Mouse (Mus musculus): ENCODE measurements around the gene Crybg1. TPM values are rescaled to one million over a fixed set of nuclear protein-coding genes. Genes with fewer than 3 reads are reported as not detected.

The Crybg1 gene
- polyA plus RNA-seq, 1 experiment from 2014 or later, result 0.23 TPM

- 43% methylated on average over 2 of the region's 2 CpGs for WGBS
- H3K9me3 ChIP-seq (ENCODE audit: control insufficient read depth, low read length), result no peaks in the 10 kb centered on the region
- H3K4me2 ChIP-seq (ENCODE audit: low read length), result no peak overlapping the region
Observed at GRCm38 (mm10) chr10:44157489-44157888, 8.8 kb upstream of the Crybg1 start.

GRCm38 (mm10) chr10:44150501-44150900, 1.8 kb upstream of the Crybg1 start:
- no peak overlapping the region for H3K27ac ChIP-seq (ENCODE audit: low read length)
- H3K36me3 ChIP-seq (ENCODE audit: control insufficient read depth, insufficient read depth), result no peaks in the 10 kb centered on the region
- peaks cover 4% of the 10 kb centered on the region for H3K27me3 ChIP-seq (replicated peaks; ENCODE audit: control insufficient read depth, insufficient read depth, low read length)
- H3K9me3 ChIP-seq (ENCODE audit: control insufficient read depth, low read length), result no peaks in the 10 kb centered on the region
- no peak overlapping the region for H3K4me2 ChIP-seq (ENCODE audit: low read length)
- no peak overlapping the region for H3K9ac ChIP-seq (replicated peaks; ENCODE audit: low read depth, low read length)
- peaks cover 9% of the 10 kb centered on the region for H3K4me1 ChIP-seq (replicated peaks; ENCODE audit: control insufficient read depth, insufficient read depth, low read length)
- 92% methylated on average over 2 of the region's 2 CpGs for WGBS
- ATAC-seq, result no peak
- no peak overlapping the region for H3K4me3 ChIP-seq (replicated peaks; ENCODE audit: low read length)

More at GRCm38 (mm10) chr10:44157489-44157888, 8.8 kb upstream of the Crybg1 start:
- H3K27me3 ChIP-seq (replicated peaks; ENCODE audit: control insufficient read depth, insufficient read depth, low read length), result no peaks in the 10 kb centered on the region
- H3K9ac ChIP-seq (replicated peaks; ENCODE audit: low read depth, low read length), result no peak overlapping the region
- no peak for ATAC-seq
- no peaks in the 10 kb centered on the region for H3K4me1 ChIP-seq (replicated peaks; ENCODE audit: control insufficient read depth, insufficient read depth, low read length)
- no peak overlapping the region for H3K27ac ChIP-seq (ENCODE audit: low read length)
- H3K4me3 ChIP-seq (replicated peaks; ENCODE audit: low read length), result no peak overlapping the region
- H3K36me3 ChIP-seq (ENCODE audit: control insufficient read depth, insufficient read depth), result no peaks in the 10 kb centered on the region

- H3K4me2 ChIP-seq (ENCODE audit: low read length), result no peak overlapping the region
- H3K36me3 ChIP-seq (ENCODE audit: control insufficient read depth, insufficient read depth), result no peaks in the 10 kb centered on the region
- 92% methylated on average over 10 of the region's 10 CpGs for WGBS
- no peak overlapping the region for H3K9ac ChIP-seq (replicated peaks; ENCODE audit: low read depth, low read length)
- no peak for ATAC-seq
- no peak overlapping the region for H3K27ac ChIP-seq (ENCODE audit: low read length)
- no peaks in the 10 kb centered on the region for H3K27me3 ChIP-seq (replicated peaks; ENCODE audit: control insufficient read depth, insufficient read depth, low read length)
- no peak overlapping the region for H3K4me3 ChIP-seq (replicated peaks; ENCODE audit: low read length)
- no peaks in the 10 kb centered on the region for H3K9me3 ChIP-seq (ENCODE audit: control insufficient read depth, low read length)
- H3K4me1 ChIP-seq (replicated peaks; ENCODE audit: control insufficient read depth, insufficient read depth, low read length), result peaks cover under 1% of the 10 kb centered on the region; the same call in 1 of the 2 replicates
Observed at GRCm38 (mm10) chr10:44143401-44143800, 5.3 kb downstream of the Crybg1 start.

- Histone ChIP-seq H3K9ac (replicated peaks; ENCODE audit: low read depth, low read length) (no peak overlapping the region), H3K4me3 (replicated peaks; ENCODE audit: low read length) (no peak overlapping the region), H3K9me3 (ENCODE audit: control insufficient read depth, low read length) (0 out of 2 replicates have a peak, but pooled peaks cover 3% of the 10 kb centered on the region), H3K27me3 (replicated peaks; ENCODE audit: control insufficient read depth, insufficient read depth, low read length) (no peaks in the 10 kb centered on the region), H3K4me2 (ENCODE audit: low read length) (no peak overlapping the region), H3K27ac (ENCODE audit: low read length) (no peak overlapping the region), H3K4me1 (replicated peaks; ENCODE audit: control insufficient read depth, insufficient read depth, low read length) (no peaks in the 10 kb centered on the region; the same call in 1 of the 2 replicates), H3K36me3 (ENCODE audit: control insufficient read depth, insufficient read depth) (no peaks in the 10 kb centered on the region)
- 74% methylated on average over 13 of the region's 13 CpGs for WGBS
- no peak for ATAC-seq
Observed at GRCm38 (mm10) chr10:44138137-44138855, 10.4 kb downstream of the Crybg1 start.

- H3K27me3 ChIP-seq (replicated peaks; ENCODE audit: control insufficient read depth, insufficient read depth, low read length), result no peaks in the 10 kb centered on the region
- H3K9ac ChIP-seq (replicated peaks; ENCODE audit: low read depth, low read length), result no peak overlapping the region
- H3K4me3 ChIP-seq (replicated peaks; ENCODE audit: low read length), result no peak overlapping the region
- 0 out of 2 replicates have a peak, but pooled peaks cover 2% of the 10 kb centered on the region for H3K4me1 ChIP-seq (replicated peaks; ENCODE audit: control insufficient read depth, insufficient read depth, low read length)
- no peak for ATAC-seq
- WGBS, result 87% methylated on average over 5 of the region's 5 CpGs
- H3K4me2 ChIP-seq (ENCODE audit: low read length), result no peak overlapping the region
- H3K9me3 ChIP-seq (ENCODE audit: control insufficient read depth, low read length), result no peaks in the 10 kb centered on the region
- no peaks in the 10 kb centered on the region for H3K36me3 ChIP-seq (ENCODE audit: control insufficient read depth, insufficient read depth)
- H3K27ac ChIP-seq (ENCODE audit: low read length), result no peak overlapping the region
Observed at GRCm38 (mm10) chr10:44126047-44126446, 22.6 kb downstream of the Crybg1 start.

- H3K4me2 ChIP-seq (ENCODE audit: low read length), result no peak overlapping the region
- 0 out of 2 replicates have a peak, but pooled peaks cover 2% of the 10 kb centered on the region for H3K4me1 ChIP-seq (replicated peaks; ENCODE audit: control insufficient read depth, insufficient read depth, low read length)
- no peaks in the 10 kb centered on the region for H3K27me3 ChIP-seq (replicated peaks; ENCODE audit: control insufficient read depth, insufficient read depth, low read length)
- H3K27ac ChIP-seq (ENCODE audit: low read length), result no peak overlapping the region
- H3K4me3 ChIP-seq (replicated peaks; ENCODE audit: low read length), result no peak overlapping the region
- WGBS, result 36% methylated on average over 6 of the region's 6 CpGs
- H3K9ac ChIP-seq (replicated peaks; ENCODE audit: low read depth, low read length), result no peak overlapping the region
- H3K36me3 ChIP-seq (ENCODE audit: control insufficient read depth, insufficient read depth), result no peaks in the 10 kb centered on the region
- no peaks in the 10 kb centered on the region for H3K9me3 ChIP-seq (ENCODE audit: control insufficient read depth, low read length)
- ATAC-seq, result peak; percentile 59
Observed at GRCm38 (mm10) chr10:44124400-44124933, 24.2 kb downstream of the Crybg1 start.

- Histone ChIP-seq H3K9me3 (ENCODE audit: control insufficient read depth, low read length) (no peaks in the 10 kb centered on the region), H3K27ac (ENCODE audit: low read length) (no peak overlapping the region), H3K9ac (replicated peaks; ENCODE audit: low read depth, low read length) (no peak overlapping the region), H3K4me3 (replicated peaks; ENCODE audit: low read length) (no peak overlapping the region), H3K27me3 (replicated peaks; ENCODE audit: control insufficient read depth, insufficient read depth, low read length) (no peaks in the 10 kb centered on the region), H3K36me3 (ENCODE audit: control insufficient read depth, insufficient read depth) (no peaks in the 10 kb centered on the region), H3K4me1 (replicated peaks; ENCODE audit: control insufficient read depth, insufficient read depth, low read length) (0 out of 2 replicates have a peak, but pooled peaks cover 6% of the 10 kb centered on the region), H3K4me2 (ENCODE audit: low read length) (no peak overlapping the region)
- 10% methylated on average over 4 of the region's 4 CpGs for WGBS
- ATAC-seq, result no peak
Observed at GRCm38 (mm10) chr10:44118616-44119015, 30.0 kb downstream of the Crybg1 start.

GRCm38 (mm10) chr10:44116796-44117195, 31.9 kb downstream of the Crybg1 start:
- Histone ChIP-seq H3K4me3 (replicated peaks; ENCODE audit: low read length) (no peak overlapping the region), H3K9ac (replicated peaks; ENCODE audit: low read depth, low read length) (no peak overlapping the region), H3K9me3 (ENCODE audit: control insufficient read depth, low read length) (no peaks in the 10 kb centered on the region), H3K27me3 (replicated peaks; ENCODE audit: control insufficient read depth, insufficient read depth, low read length) (no peaks in the 10 kb centered on the region), H3K36me3 (ENCODE audit: control insufficient read depth, insufficient read depth) (no peaks in the 10 kb centered on the region), H3K27ac (ENCODE audit: low read length) (no peak overlapping the region), H3K4me1 (replicated peaks; ENCODE audit: control insufficient read depth, insufficient read depth, low read length) (0 out of 2 replicates have a peak, but pooled peaks cover 6% of the 10 kb centered on the region), H3K4me2 (ENCODE audit: low read length) (no peak overlapping the region)
- WGBS, result 97% methylated on average over 5 of the region's 5 CpGs
- ATAC-seq, result no peak

GRCm38 (mm10) chr10:44114611-44115010, 34.0 kb downstream of the Crybg1 start:
- H3K9me3 ChIP-seq (ENCODE audit: control insufficient read depth, low read length), result no peaks in the 10 kb centered on the region
- H3K4me2 ChIP-seq (ENCODE audit: low read length), result no peak overlapping the region
- whole genome bisulfite sequencing, result 79% methylated on average over 4 of the region's 4 CpGs
- H3K27me3 ChIP-seq (replicated peaks; ENCODE audit: control insufficient read depth, insufficient read depth, low read length), result no peaks in the 10 kb centered on the region
- no peaks in the 10 kb centered on the region for H3K36me3 ChIP-seq (ENCODE audit: control insufficient read depth, insufficient read depth)
- no peak overlapping the region for H3K9ac ChIP-seq (replicated peaks; ENCODE audit: low read depth, low read length)
- H3K27ac ChIP-seq (ENCODE audit: low read length), result no peak overlapping the region
- no peak overlapping the region for H3K4me3 ChIP-seq (replicated peaks; ENCODE audit: low read length)
- ATAC-seq, result no peak
- H3K4me1 ChIP-seq (replicated peaks; ENCODE audit: control insufficient read depth, insufficient read depth, low read length), result 0 out of 2 replicates have a peak, but pooled peaks cover 6% of the 10 kb centered on the region
